Mouse (Mus musculus) E14TG2a.4 (cell line): ENCODE measurements around the gene Tlcd1.

Experiments
- CTCF ChIP-seq: conservative IDR thresholded peaks from 2 replicates; pipeline ENCODE4 v1.5.1; 2014; ENCODE audit warnings: low read length
- NANOG ChIP-seq: IDR thresholded peaks from 2 replicates; pipeline ENCODE4 v1.6.1; 2014; ENCODE audit warnings: borderline replicate concordance, low read length, mixed read lengths

- TF ChIP-seq CTCF (no peak), NANOG (no peak)
These were observed 29.1 kb downstream of the Tlcd1 start for GRCm38 (mm10) chr11:78205361-78206206.
